Mouse (Mus musculus) heart, embryonic 11.5 days (tissue): Measurements from ENCODE around the gene Tespa1. TPM values are rescaled to one million over a fixed set of nuclear protein-coding genes. Genes with fewer than 3 reads are reported as not detected.
"Not testable (repeated sequence)": the region's sequence is repeated elsewhere in the genome, so short reads cannot be mapped to it uniquely, and the experiment has no call there.

Experiments
- ATAC-seq: fragments of 200-750 bp; cut with Nextera tagmentation; replicated peaks from 2 replicates; pipeline ENCODE4 v1.8.0; 2017; ENCODE audit warnings: moderate library complexity; ENCODE audit not compliant: insufficient number of reproducible peaks, low FRiP score, low TSS enrichment
- H3K27ac ChIP-seq: fragments of 300-500 bp; sonication (generic); 2 replicates; pipeline ENCODE4 v1.5.1; 2014; ENCODE audit warnings: mild to moderate bottlenecking, low read depth, low read length
- H3K27me3 ChIP-seq: fragments of 300-500 bp; sonication (generic); 2 replicates; pipeline ENCODE4 v1.6.1; 2014; ENCODE audit warnings: mild to moderate bottlenecking, low read length, mixed read lengths; ENCODE audit not compliant: control insufficient read depth, insufficient read depth
- H3K36me3 ChIP-seq: fragments of 300-500 bp; sonication (generic); 2 replicates; pipeline ENCODE4 v1.6.1; 2014; ENCODE audit warnings: mild to moderate bottlenecking, low read length, moderate library complexity, mixed read lengths; ENCODE audit not compliant: control insufficient read depth, insufficient read depth
- H3K4me1 ChIP-seq: fragments of 300-500 bp; sonication (generic); 2 replicates; pipeline ENCODE4 v1.6.1; 2014; ENCODE audit warnings: low read length; ENCODE audit not compliant: control insufficient read depth, insufficient read depth
- H3K4me2 ChIP-seq: fragments of 300-500 bp; sonication (generic); 2 replicates; pipeline ENCODE4 v1.6.1; 2014; ENCODE audit warnings: mild to moderate bottlenecking, moderate library complexity
- H3K4me3 ChIP-seq: fragments of 300-500 bp; sonication (generic); 2 replicates; pipeline ENCODE4 v1.5.1; 2014; ENCODE audit warnings: low read depth, low read length
- H3K9ac ChIP-seq: fragments of 300-500 bp; sonication (generic); 2 replicates; pipeline ENCODE4 v1.6.1; 2014; ENCODE audit warnings: mild to moderate bottlenecking, low read depth, low read length, moderate library complexity
- H3K9me3 ChIP-seq: fragments of 300-500 bp; sonication (generic); replicated peaks from 2 replicates; pipeline ENCODE4 v1.6.1; 2016; ENCODE audit warnings: low read length; ENCODE audit not compliant: control insufficient read depth
- WGBS: fragments of 180-500 bp; shearing (Covaris S2); extraction: QIAGEN DNeasy Blood & Tissue Kit; methylation state at CpG from one replicate; pipeline ENCODE4 v1.1.7; 2014; ENCODE audit not compliant: insufficient replicate concordance; 5-methylcytosine and 5-hydroxymethylcytosine counted together
- polyA plus RNA-seq: library from polyadenylated mRNA; unstranded; fragments of >200 nt; fragmentation: Nextera tagmentation; extraction: Ambion mirVana; gene quantifications from 2 replicates; pipeline ENCODE4 v1.2.1, GENCODE M21; 2014

Tespa1 gene
- polyA plus RNA-seq, 1 experiment from 2014 or later: 0.46 TPM

DNA sequence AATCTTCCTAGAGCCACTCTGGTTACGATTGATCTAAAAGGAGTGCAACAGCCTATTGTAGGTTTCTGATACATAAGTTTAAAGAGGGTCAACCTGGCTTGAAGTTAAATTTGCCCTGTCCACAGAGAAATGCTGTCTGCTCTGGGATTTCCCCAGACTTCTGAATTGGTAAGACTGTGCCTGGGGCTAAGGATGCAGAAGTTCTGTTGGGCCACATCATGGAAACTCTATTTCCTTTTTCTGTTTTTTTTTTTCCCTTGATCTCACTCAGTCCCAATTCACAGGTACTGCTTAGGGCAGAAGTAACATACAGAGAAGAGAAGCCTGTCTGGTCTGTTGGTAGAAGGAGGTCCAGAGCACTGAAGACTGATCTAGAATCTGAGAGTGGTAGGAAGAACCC is 8.0 kb downstream of the Tespa1 start:
- H3K27ac ChIP-seq: no peak overlapping the region
- 81% methylated on average over 1 of the region's 1 CpGs for WGBS

DNA sequence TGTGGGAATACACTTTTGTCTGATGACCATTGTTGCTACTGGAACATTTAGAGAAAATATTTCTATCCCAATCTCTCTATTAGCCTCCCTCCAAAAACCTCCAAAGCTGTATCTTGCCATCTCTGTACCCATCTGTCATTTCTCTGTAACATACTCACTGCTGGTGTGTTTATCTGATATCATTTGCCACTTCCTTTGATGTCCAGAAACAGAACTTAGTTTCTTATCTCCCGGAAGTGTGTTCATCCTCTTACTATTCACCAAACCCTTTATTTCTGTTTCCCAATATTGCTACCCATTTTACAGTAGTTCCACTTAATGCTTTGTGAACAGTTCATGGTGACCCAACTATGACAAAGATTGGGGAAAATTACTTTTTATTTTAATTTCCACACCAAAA is 13.7 kb downstream of the Tespa1 start:
- Histone ChIP-seq H3K9me3 (no peaks in the 10 kb centered on the region), H3K27me3 (no peaks in the 10 kb centered on the region), H3K27ac (no peak overlapping the region), H3K4me3 (no peak overlapping the region), H3K4me2 (no peak overlapping the region), H3K36me3 (no peaks in the 10 kb centered on the region), H3K4me1 (no peaks in the 10 kb centered on the region), H3K9ac (no peak overlapping the region)
- 73% methylated on average over 1 of the region's 1 CpGs for WGBS
- no peak for ATAC-seq

More for the DNA sequence above, 8.0 kb downstream of the Tespa1 start:
- Histone ChIP-seq H3K36me3 (no peaks in the 10 kb centered on the region), H3K4me2 (no peak overlapping the region), H3K27me3 (no peaks in the 10 kb centered on the region), H3K9me3 (no peaks in the 10 kb centered on the region), H3K4me1 (no peaks in the 10 kb centered on the region), H3K4me3 (no peak overlapping the region), H3K9ac (no peak overlapping the region)
- no peak for ATAC-seq

DNA sequence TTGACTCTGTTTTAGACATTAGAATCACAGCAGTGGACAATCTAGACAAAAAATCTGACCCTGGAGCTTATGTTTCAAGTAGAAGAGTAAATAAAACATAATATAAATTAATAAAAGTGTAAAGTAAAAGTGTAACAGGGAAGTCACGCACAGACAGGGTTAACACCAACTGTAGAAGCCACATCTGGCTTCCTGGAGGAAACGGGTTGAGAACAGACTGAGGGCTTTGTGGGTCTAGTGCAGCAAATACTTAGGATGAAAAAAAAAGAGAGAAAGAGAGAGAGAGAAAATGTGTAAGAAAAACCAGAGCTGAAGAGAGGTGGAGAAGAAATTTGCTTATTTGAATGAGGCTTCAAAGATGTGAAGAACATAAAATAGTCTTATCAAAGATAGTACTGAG is 14.9 kb downstream of the Tespa1 start:
- no peaks in the 10 kb centered on the region for H3K27me3 ChIP-seq
- H3K9ac ChIP-seq: no peak overlapping the region
- H3K4me2 ChIP-seq: no peak overlapping the region
- ATAC-seq: no peak
- no peaks in the 10 kb centered on the region for H3K4me1 ChIP-seq
- no peaks in the 10 kb centered on the region for H3K36me3 ChIP-seq
- H3K4me3 ChIP-seq: no peak overlapping the region
- H3K9me3 ChIP-seq: no peaks in the 10 kb centered on the region
- no peak overlapping the region for H3K27ac ChIP-seq
- WGBS: 57% methylated on average over 2 of the region's 2 CpGs

DNA sequence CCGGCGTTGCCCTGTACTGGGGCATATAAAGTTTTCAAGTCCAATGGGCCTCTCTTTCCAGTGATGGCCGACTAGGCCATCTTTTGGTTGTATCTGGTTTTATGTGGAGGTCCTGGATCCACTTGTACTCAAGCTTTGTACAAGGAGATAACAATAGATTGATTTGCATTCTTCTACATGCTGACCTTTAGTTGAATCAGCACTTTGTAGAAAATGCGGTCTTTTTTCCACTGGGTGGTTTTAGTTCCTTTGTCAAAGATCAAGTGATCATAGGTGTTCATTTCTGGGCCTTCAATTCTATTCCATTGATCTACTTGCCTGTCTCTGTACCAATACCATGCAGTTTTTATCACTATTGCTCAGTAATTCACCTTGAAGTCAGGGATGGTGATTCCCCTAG is 17.4 kb downstream of the Tespa1 start:
- WGBS: 77% methylated on average over 4 of the region's 4 CpGs
- not testable (repeated sequence) for H3K36me3 ChIP-seq, H3K4me1 ChIP-seq, H3K27ac ChIP-seq, H3K4me2 ChIP-seq, H3K27me3 ChIP-seq, H3K4me3 ChIP-seq, ATAC-seq, H3K9ac ChIP-seq, H3K9me3 ChIP-seq

DNA sequence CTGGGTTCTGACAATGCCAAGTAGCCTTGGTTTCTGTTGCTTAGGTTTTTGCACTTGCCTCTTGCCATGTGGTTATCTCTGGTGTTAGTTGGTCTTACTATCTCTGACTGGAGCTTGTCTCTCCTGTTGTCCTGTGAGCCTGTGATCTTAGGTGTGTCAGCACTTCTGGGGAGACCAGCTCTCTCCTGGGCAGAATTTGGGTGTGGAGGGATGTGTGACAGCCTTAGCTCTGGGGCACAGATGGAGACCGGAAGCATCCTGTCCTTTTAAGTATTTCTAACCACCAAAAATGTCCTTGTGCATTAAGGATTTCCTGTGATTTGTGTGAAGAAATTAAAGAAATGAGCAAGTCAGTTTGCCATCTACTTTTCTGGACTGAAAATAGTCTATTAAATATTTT is 21.4 kb downstream of the Tespa1 start:
- H3K9me3 ChIP-seq: no peaks in the 10 kb centered on the region
- H3K27me3 ChIP-seq: no peaks in the 10 kb centered on the region
- H3K27ac ChIP-seq: no peak overlapping the region
- no peak overlapping the region for H3K4me2 ChIP-seq
- no peak overlapping the region for H3K9ac ChIP-seq
- H3K4me3 ChIP-seq: no peak overlapping the region
- no peak for ATAC-seq
- no peaks in the 10 kb centered on the region for H3K4me1 ChIP-seq
- WGBS: 81% methylated on average over 1 of the region's 1 CpGs
- H3K36me3 ChIP-seq: no peaks in the 10 kb centered on the region

DNA sequence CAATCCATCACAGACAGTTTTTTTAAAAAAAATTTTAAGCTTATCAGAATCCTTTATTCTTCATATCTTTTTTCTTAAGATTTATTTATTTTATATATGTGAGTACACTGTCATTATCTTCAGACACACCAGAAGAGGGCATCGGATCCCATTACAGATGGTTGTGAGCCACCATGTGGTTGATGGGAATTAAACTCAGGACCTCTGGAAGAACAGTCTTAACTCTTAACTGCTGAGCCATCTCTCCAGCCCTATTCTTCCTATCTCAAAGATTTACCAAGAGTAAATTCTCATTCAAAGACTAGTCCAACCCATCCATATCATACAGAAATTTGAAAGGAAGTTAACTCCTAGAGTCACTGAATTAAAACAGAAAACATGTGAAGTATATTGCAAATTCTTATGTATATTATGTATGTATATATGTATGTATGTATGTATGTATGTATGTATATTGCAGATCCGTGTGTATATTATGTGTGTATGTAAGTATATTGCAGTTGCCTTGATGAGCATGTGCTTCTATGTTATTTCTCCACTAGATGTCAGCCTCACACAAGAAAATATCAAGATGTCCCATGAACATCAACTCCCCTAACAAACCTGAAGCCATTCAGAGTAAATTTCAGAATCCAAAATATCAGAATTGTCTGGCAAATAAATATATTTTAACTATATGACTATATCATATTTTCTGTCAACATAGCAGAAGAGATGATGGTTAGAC is 40.9 kb downstream of the Tespa1 start:
- Histone ChIP-seq H3K36me3 (no peaks in the 10 kb centered on the region), H3K27ac (no peak overlapping the region), H3K4me2 (no peak overlapping the region), H3K4me3 (no peak overlapping the region), H3K9ac (no peak overlapping the region), H3K9me3 (no peaks in the 10 kb centered on the region), H3K4me1 (no peaks in the 10 kb centered on the region), H3K27me3 (no peaks in the 10 kb centered on the region)
- WGBS: 54% methylated on average over 2 of the region's 2 CpGs
- no peak; the same call in 1 of the 2 replicates for ATAC-seq

DNA sequence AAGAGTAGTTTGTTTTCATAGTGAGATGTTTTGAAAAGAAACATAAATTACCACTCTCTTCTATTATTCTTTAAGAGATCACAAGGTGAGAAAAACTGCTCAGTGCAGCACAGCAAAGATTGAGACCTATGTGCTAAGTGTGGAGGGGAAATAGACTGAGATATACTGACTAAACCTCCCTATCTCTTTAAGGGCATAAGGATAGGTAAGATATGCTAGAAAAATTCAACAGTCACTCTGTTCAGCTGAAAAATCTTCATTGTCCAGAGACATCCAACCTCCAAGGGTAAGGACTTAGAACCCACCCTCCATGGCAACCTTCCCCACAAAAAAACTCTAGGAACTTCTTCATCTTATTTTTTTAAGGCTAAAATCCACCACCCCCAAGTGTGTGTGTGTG is 42.1 kb downstream of the Tespa1 start:
- Histone ChIP-seq H3K9me3 (no peaks in the 10 kb centered on the region), H3K9ac (no peak overlapping the region), H3K36me3 (no peaks in the 10 kb centered on the region), H3K4me1 (no peaks in the 10 kb centered on the region), H3K27ac (no peak overlapping the region), H3K27me3 (no peaks in the 10 kb centered on the region), H3K4me3 (no peak overlapping the region), H3K4me2 (no peak overlapping the region)
- ATAC-seq: no peak

DNA sequence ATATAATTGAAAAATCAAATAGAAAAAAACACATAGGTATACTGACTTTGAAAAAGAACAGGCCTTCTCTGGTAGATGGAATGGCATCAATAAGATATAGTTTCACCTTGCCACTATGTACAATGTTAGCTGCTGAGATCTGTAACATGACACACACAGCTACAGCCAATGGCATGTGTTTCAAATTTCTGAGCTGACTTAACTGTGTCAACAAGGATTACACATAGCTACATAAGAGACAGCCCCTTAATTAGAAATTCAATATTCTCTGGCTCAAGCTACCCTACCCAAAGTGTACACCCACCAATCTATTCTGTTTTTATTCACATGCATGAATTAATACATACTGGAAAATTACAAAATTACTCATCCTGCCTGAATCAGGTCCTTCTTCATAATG is 45.7 kb downstream of the Tespa1 start:
- Histone ChIP-seq H3K4me3 (no peak overlapping the region), H3K4me1 (no peaks in the 10 kb centered on the region), H3K27ac (no peak overlapping the region), H3K4me2 (no peak overlapping the region), H3K9me3 (no peaks in the 10 kb centered on the region), H3K27me3 (no peaks in the 10 kb centered on the region), H3K9ac (no peak overlapping the region), H3K36me3 (no peaks in the 10 kb centered on the region)
- no peak for ATAC-seq

DNA sequence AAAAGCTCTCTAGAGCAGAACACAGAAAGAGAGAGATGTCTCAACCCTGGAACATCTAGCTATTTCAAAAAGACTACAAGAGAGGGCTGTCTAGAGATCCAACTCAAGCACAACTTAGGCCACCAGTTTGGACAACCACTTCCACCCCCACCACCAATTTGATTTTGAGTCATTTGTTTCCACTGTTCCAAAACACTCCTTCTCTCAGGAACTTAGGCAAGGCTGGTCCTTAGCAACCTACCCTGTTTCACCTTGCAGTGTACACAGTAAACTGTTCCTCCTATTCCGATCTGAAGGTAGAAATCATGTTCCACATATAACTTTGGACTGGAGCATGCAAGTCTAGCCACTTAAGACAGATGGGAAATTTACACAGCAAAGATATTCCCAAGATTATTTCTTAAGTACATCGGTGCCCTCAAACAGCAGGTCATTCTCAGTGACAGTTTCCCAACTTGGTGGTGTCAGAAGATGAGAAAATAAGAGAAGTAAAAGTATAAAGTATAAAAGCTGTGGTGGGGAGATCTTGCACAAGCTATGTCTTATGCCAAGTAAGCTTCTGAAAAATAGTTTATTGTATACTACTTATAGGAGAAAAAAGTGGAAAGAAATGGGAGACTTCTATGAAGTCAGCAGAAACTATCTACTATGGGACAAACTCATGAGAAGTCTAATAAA is 47.5 kb downstream of the Tespa1 start:
- Histone ChIP-seq H3K27me3 (no peaks in the 10 kb centered on the region), H3K9me3 (no peaks in the 10 kb centered on the region), H3K4me3 (no peak overlapping the region), H3K9ac (no peak overlapping the region), H3K4me1 (no peaks in the 10 kb centered on the region), H3K4me2 (no peak overlapping the region), H3K27ac (no peak overlapping the region), H3K36me3 (no peaks in the 10 kb centered on the region)
- WGBS: 79% methylated on average over 2 of the region's 2 CpGs
- ATAC-seq: no peak
